Mouse (Mus musculus) ES-E14 (cell line): Measurements from ENCODE around the gene Tbx4. TPM values are rescaled to one million over a fixed set of nuclear protein-coding genes. Genes with fewer than 3 reads are reported as not detected.

Experiments used
- DNase-seq: peaks from one replicate; pipeline ENCODE4 v3.0.0-alpha.2; 2013; ENCODE audit warnings: low read depth, low spot score
- H3K27ac ChIP-seq: 2 replicates; pipeline ENCODE4 v1.5.1; 2012; ENCODE audit warnings: low read depth, mild to moderate bottlenecking, low read length, moderate library complexity, mixed read lengths; ENCODE audit not compliant: poor library complexity, insufficient read depth, severe bottlenecking
- H3K36me3 ChIP-seq: 2 replicates; pipeline ENCODE4 v1.6.1; 2012; ENCODE audit warnings: mild to moderate bottlenecking, low read length, moderate library complexity, mixed read lengths; ENCODE audit not compliant: control insufficient read depth, poor library complexity, insufficient read depth, severe bottlenecking
- H3K4me1 ChIP-seq, 2 experiments: fragments of 150-350 bp in 1 of 2; sonication (generic) in 1 of 2; 2 replicates each; pipeline ENCODE4 v1.6.1; 2012; ENCODE audit warnings: low read length in 2 of 2, mild to moderate bottlenecking in 1 of 2, mixed read lengths in 1 of 2; ENCODE audit not compliant: control insufficient read depth in 2 of 2, insufficient read depth in 2 of 2, poor library complexity in 1 of 2
- H3K4me3 ChIP-seq, 2 experiments: fragments of 150-350 bp in 1 of 2; sonication (generic) in 1 of 2; 2 replicates each; pipeline ENCODE4 v1.5.1; 2012; ENCODE audit warnings: low read length in 2 of 2, low read depth in 1 of 2, mild to moderate bottlenecking in 1 of 2, mixed read lengths in 1 of 2; ENCODE audit not compliant: insufficient read depth in 1 of 2, poor library complexity in 1 of 2, severe bottlenecking in 1 of 2
- H3K9ac ChIP-seq: 2 replicates; pipeline ENCODE4 v1.6.1; 2012; ENCODE audit warnings: low read depth, mild to moderate bottlenecking, low read length, mixed read lengths; ENCODE audit not compliant: poor library complexity, insufficient read depth, severe bottlenecking
- H3K9me3 ChIP-seq: fragments of 150-350 bp; sonication (generic); 2 replicates; pipeline ENCODE4 v1.6.1; 2012; ENCODE audit warnings: low read depth, mild to moderate bottlenecking, low read length; ENCODE audit not compliant: control insufficient read depth, insufficient read depth
- CHD2 ChIP-seq: IDR thresholded peaks from 2 replicates; pipeline ENCODE4 v1.6.1; 2014; ENCODE audit warnings: mild to moderate bottlenecking, low read depth, low read length, inconsistent platforms
- HCFC1 ChIP-seq: IDR thresholded peaks from 2 replicates; pipeline ENCODE4 v1.6.1; 2012; ENCODE audit warnings: low read length, inconsistent platforms, borderline replicate concordance; ENCODE audit not compliant: insufficient read depth
- MAFK ChIP-seq: IDR thresholded peaks from 2 replicates; pipeline ENCODE4 v1.6.1; 2014; ENCODE audit warnings: mild to moderate bottlenecking, low read depth, low read length, inconsistent platforms; ENCODE audit not compliant: insufficient read depth
- ZC3H11A ChIP-seq: IDR thresholded peaks from 2 replicates; pipeline ENCODE4 v1.6.1; 2012; ENCODE audit warnings: low read depth, mild to moderate bottlenecking, inconsistent platforms, low read length, borderline replicate concordance
- ZNF384 ChIP-seq: IDR thresholded peaks from 2 replicates; pipeline ENCODE4 v1.6.1; 2012; ENCODE audit warnings: low read depth, low read length, inconsistent platforms
- in situ Hi-C, 2 experiments: fragments of 600-800 bp; cut with MboI; formaldehyde crosslinking; loops; one replicate each; pipeline ENCODE4 v1.15.1; 2025; ENCODE audit warnings: low sequenced_read_pairs in 2 of 2, inconsistent platforms in 1 of 2; ENCODE audit not compliant: unreplicated experiment in 2 of 2
- total RNA-seq: library from RNA; depleted of rRNA; stranded (reverse); fragments of 300-350 nt; gene quantifications from 2 replicates; pipeline ENCODE4 v1.2.3, GENCODE M21; 2012

The Tbx4 gene
- total RNA-seq, 1 experiment, result 0.76 TPM

DNA sequence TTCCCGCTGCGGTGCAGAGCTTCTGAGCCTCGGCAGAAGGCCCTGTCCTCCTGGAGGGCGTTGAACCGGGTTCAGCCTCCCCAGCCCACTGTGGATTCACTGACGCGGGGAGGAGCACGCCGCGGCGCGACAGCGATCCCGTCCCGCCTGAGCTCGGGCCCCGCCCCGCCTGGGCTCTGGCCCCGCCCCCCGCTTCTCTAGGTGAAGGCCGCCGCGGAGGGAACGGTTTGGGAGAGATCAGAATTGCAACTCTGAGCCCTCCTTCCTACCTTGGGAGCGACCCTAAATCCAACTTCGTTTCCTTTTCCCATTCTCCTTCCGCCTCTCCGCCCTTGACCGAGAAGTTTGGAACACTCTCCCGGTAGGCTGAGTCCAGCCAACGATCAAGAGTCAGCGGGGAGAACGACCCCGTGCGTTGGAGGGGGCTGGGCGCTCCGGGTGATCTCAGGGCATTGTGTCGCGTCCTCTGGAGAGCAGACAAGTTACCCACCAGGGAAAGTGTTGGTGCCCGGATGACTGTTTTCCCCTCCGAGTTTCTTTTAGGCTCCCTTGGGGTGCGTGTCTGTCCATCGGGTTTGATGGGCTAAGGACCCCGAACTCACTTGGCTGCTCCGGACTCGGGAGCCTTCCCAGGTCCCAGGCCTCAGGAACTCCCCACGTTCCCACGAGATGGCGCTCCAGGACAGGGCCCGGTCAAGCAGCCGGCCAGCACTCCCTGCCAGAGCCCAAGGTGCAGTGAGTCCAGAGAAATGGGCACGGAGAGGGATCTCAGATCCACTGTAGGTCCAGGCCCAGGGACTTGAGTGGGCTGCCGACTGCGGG, 41.9 kb upstream of the Tbx4 start:
- Histone ChIP-seq H3K27ac (no peak overlapping the region), H3K36me3 (no peaks in the 10 kb centered on the region), H3K9ac (peak overlapping the region; percentile 57), H3K4me3 (peak overlapping the region; percentile 69 to 78), H3K4me1 (peaks cover 0 to 2% of the 10 kb centered on the region in 2 experiments; a peak in 1 of 4 replicates), H3K9me3 (no peaks in the 10 kb centered on the region)
- in situ Hi-C loops, result loop anchor here in 1 of 2 experiments (5.0 kb wide), 1 partner anchor 43 kb away; the partner anchor contains the start of gene Tbx4
- TF ChIP-seq MAFK (no peak), ZC3H11A (peak; percentile 83), CHD2 (no peak), HCFC1 (no peak)
- DNase-seq, result peak; percentile 79

DNA sequence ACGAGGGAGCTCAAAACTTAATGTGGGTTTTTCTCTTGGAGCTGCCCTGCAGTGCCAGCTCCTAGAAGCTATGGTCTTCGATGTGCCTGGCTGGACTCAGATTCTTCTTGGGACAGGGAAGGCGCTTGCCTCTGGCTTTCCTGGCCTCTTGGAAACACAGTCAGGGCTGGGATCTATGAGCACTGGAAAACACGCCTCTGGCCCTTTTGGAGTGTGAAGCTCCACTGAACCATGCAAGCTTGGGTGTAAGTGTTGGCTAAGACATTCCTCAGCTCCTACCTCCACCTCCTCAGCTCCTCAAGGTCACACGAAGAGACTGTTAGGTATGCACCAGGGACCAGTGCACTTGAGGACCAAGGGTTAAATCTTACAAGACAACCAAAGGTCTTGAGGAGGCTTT, 41.3 kb upstream of the Tbx4 start:
- DNase-seq, result no peak
- Histone ChIP-seq H3K9ac (no peak overlapping the region), H3K4me1 (peaks cover 0 to 2% of the 10 kb centered on the region in 2 experiments; a peak in 1 of 4 replicates), H3K36me3 (no peaks in the 10 kb centered on the region), H3K27ac (no peak overlapping the region), H3K9me3 (no peaks in the 10 kb centered on the region), H3K4me3 (peak overlapping the region in 1 of 2 experiments; percentile 78; a peak in 3 of 4 replicates)
- in situ Hi-C loops, result loop anchor here in 1 of 2 experiments (5.0 kb wide), 1 partner anchor 42 kb away; the partner anchor contains the start of gene Tbx4
- TF ChIP-seq HCFC1 (no peak), ZNF384 (no peak), CHD2 (no peak)

GRCm38 (mm10) chr11:85845921-85846320, 40.3 kb upstream of the Tbx4 start:
- no peak for DNase-seq
- H3K27ac ChIP-seq, result no peak overlapping the region
- in situ Hi-C loops, result no loop called here
- no peak overlapping the region for H3K9ac ChIP-seq
- no peak overlapping the region for H3K4me3 ChIP-seq
- TF ChIP-seq ZC3H11A (no peak), CHD2 (no peak), HCFC1 (no peak), MAFK (no peak), ZNF384 (no peak)
- H3K9me3 ChIP-seq, result no peaks in the 10 kb centered on the region
- no peaks in the 10 kb centered on the region for H3K36me3 ChIP-seq
- H3K4me1 ChIP-seq, result peaks cover 0 to 3% of the 10 kb centered on the region in 2 experiments; a peak in 2 of 4 replicates

DNA sequence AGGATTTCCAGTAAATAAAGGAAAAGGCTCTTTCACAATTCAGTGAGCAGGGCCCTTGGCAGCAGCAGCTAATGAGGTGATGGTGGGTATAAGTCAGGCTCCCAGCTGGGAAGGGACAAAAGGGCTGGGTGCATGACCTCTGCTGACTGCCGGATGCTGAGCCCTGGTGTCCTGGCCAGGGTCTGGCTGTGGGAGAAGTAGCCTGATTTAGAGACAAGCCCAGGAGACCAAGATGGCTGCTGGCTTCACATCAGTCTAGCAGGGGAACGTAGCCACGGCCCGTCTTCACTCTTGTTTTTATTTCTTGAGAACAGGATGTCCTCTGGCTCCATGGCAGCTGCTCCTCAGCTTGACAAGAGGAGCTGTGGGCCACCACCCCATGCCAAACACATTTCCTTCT, 39.7 kb upstream of the Tbx4 start:
- no peaks in the 10 kb centered on the region for H3K36me3 ChIP-seq
- in situ Hi-C loops, result no loop called here
- H3K4me1 ChIP-seq, result peaks cover 0 to 8% of the 10 kb centered on the region in 2 experiments; a peak in 2 of 4 replicates
- TF ChIP-seq ZNF384, result no peak
- TF ChIP-seq CHD2, result no peak
- TF ChIP-seq ZC3H11A, result no peak
- H3K4me3 ChIP-seq, result no peak overlapping the region
- no peaks in the 10 kb centered on the region for H3K9me3 ChIP-seq
- no peak overlapping the region for H3K27ac ChIP-seq
- no peak for DNase-seq
- no peak overlapping the region for H3K9ac ChIP-seq
